In the genomic region with DNA sequence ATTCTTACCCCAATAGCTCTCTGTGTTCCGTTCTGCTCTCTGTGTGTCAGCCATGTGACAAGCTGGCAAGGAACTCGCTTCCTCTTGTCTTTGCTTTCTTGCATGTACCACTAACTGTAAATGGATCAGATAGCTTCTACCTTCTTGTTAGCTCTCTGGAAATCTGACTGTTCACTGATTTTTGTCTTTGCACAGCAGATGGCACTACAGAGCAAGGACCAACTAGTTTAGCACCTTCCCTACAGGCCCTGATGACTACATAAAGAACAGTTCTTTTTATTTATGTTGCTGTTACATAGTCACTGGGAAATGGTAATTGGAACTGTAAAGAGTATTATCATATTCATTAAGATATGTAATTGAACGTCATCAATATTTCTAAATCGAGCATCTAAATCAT, we compare ENCODE assay signal across 7 mouse cellular contexts.
A peak's percentile ranks its signal among the peaks of the same experiment; 100 is the strongest.
DNase-seq lines count a peak whose midpoint lies in the region.

No protein-coding gene starts in this region.

- DNase-seq in kidney, postnatal 10 days: peak; percentile 30
- DNase-seq in kidney, adult 11 months: no peak
- peak; percentile 48 for DNase-seq in ES-CJ7 (ENCODE audit: low read depth, low spot score)
- DNase-seq in adipocyte (ENCODE audit: low spot score): peak; percentile 8
- peak; percentile 39 to 42 for DNase-seq in kidney, postnatal 4 days
- no peak for DNase-seq in spleen, postnatal 4 days (ENCODE audit: low spot score in 2 of 2)
- no peak for DNase-seq in layer of hippocampus, adult 8-10 months (ENCODE audit: low spot score in 2 of 2)

Comparison
In these comparisons a context has a peak if more than half of its experiments do, and no peak if none do; other contexts are left out.
1. DNase-seq: peak in kidney, postnatal 10 days (single experiment), ES-CJ7 (single experiment), adipocyte (single experiment) and kidney, postnatal 4 days (2 of 2); none in kidney, adult 11 months (single experiment), spleen, postnatal 4 days (0 of 2) and layer of hippocampus, adult 8-10 months (0 of 2).